Mouse (Mus musculus): Measurements from ENCODE around the gene Susd1. TPM values are rescaled to one million over a fixed set of nuclear protein-coding genes. Genes with fewer than 3 reads are reported as not detected.

Gene Susd1
- polyA plus RNA-seq, 1 experiment = 3.7 TPM

DNA sequence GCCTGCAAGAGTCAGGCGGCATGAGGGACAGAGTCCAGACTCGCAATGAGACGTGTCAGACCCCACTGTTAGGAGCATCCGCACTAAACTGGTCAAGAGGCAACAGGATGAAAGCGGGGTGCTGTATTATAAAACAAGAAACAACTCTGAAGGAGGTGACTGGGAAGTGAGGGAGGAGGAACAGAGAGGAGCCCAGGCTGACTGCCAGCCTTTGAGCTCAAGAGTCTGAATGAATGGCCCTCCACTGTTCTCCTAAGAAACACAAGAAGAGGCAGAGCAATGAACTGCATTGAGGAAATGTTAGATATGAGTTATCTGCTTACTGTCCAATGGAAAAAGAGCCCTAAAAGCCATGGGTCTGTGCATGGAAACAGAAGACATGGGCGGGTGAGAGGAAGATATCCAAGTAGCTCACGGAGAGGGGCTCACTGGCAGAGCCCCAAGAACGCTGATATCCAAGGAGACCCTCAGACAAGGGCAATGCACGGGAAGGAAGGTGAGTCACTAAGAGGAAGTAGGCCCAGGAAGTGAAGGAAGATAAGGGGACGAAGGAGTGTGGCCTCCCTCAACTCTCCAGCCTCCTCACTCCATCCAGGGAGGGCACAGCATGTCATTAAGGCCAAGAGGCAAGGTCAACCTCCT, 53.1 kb downstream of the Susd1 start:
- no peak for DNase-seq (ENCODE audit: low read depth, low spot score)
- WGBS = 81% methylated on average over 10 of the region's 10 CpGs

DNA sequence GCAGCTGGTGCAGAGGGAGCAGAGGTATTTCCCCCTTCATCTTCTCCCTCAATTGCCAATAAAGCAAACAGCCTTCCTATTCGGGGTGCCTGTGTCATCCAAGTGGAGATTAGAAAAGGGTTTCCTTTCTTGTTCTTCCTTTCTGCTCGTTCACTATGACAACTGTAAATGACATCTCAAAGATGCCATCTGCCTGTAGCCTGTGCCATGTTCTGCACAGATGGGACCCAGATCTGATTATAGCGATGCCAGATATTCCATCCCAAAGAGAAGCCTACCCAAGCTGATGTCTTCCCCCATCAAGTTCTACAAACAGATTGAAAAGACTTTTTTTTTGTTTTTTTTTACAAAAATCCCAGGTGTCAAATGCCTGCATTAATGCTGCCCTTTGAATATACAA, 54.6 kb downstream of the Susd1 start:
- 75% methylated on average over 3 of the region's 3 CpGs for WGBS
- DNase-seq (ENCODE audit: low read depth, low spot score) = no peak

GRCm38 (mm10) chr4:59382131-59382530, 56.3 kb downstream of the Susd1 start:
- WGBS = 63% methylated on average over 12 of the region's 12 CpGs
- no peak for DNase-seq (ENCODE audit: low read depth, low spot score)

DNA sequence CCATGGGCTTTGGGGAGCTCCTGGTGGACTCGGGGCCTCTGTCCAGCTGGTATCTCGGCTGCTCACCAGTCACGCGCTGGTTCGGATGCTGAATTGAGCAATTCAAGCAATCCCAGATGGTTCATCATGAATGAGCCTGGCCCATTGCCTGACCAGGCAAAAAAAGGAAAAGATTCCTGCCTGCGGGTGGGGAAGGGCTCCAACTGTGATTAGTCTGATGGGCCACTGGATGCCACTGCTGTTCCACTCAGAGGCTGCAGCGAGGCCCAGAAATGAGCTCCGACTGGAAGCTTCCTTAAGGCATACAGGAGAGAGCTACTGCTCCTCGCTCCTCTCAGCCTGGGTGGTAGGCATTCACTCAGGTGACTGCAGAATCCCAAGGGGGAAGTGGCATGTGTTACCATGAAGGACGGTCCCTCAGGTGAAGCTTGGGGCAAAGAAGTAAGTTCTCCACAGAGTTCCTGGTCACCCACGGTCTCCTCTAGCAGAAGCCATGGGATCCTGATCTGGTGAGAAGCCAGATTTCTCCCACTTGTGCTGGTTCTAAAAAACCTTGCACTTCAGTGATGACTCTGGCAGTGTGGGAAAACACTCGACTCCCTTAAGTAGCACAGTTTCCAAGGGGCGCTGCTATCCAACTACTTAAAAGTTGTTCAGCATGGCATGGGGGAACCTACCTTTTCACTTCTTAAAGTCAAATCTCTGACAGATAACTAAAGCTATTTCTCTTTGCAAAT, 57.3 kb downstream of the Susd1 start:
- WGBS = 63% methylated on average over 13 of the region's 13 CpGs
- DNase-seq (ENCODE audit: low read depth, low spot score) = no peak

DNA sequence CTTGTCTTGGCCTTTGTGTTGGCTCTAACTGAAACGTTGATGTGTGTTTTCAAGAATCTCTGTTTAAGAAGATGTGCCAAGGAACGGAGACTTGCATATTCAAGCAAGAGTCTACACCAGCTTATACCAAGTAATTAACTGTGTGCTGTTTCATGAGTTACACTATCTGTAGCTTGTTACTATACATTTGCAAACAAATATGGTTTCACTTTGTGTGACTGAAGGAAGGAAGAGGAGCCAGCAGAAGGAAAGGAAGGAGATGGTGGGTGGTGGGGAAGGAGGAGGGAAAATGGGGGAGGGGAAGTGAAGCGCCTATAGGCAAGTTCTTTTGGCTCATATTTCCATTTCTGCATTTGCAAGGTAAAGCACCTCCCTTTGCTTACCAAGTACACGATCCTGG, 58.0 kb downstream of the Susd1 start:
- WGBS = 81% methylated on average over 4 of the region's 4 CpGs

GRCm38 (mm10) chr4:59379876-59380275, 58.6 kb downstream of the Susd1 start:
- no peak for DNase-seq (ENCODE audit: low read depth, low spot score)
- 62% methylated on average over 5 of the region's 5 CpGs for WGBS

More for the DNA sequence above, 58.0 kb downstream of the Susd1 start:
- no peak for DNase-seq (ENCODE audit: low read depth, low spot score)

DNA sequence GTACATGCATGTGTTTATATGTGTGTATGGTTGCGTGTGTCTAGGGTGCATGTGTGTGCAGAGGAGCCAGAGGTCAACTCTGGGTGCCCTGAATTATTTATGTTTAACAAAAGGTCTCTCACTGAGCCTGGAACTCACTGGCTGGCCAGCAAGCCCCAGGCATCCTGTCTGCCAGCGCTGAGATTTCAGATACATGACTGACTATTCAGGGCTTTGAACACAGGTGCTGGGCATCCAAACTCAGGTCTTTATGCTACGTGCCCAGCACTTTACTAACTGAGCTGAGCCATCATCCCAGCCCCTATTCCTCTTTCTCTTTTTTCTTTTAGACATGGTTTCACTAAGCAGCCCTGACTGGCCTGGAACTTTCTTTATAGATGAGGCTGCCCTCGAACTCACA, 59.8 kb downstream of the Susd1 start:
- DNase-seq (ENCODE audit: low read depth, low spot score) = no peak
- WGBS = 88% methylated on average over 4 of the region's 4 CpGs

GRCm38 (mm10) chr4:59374271-59374938, 64.0 kb downstream of the Susd1 start:
- no peak for DNase-seq (ENCODE audit: low read depth, low spot score)
- WGBS = 76% methylated on average over 10 of the region's 10 CpGs

GRCm38 (mm10) chr4:59372546-59373157, 65.8 kb downstream of the Susd1 start:
- DNase-seq (ENCODE audit: low read depth, low spot score) = no peak
- WGBS = 38% methylated on average over 5 of the region's 5 CpGs

GRCm38 (mm10) chr4:59371910-59372309, 66.5 kb downstream of the Susd1 start:
- 92% methylated on average over 5 of the region's 5 CpGs for WGBS
- DNase-seq (ENCODE audit: low read depth, low spot score) = no peak

DNA sequence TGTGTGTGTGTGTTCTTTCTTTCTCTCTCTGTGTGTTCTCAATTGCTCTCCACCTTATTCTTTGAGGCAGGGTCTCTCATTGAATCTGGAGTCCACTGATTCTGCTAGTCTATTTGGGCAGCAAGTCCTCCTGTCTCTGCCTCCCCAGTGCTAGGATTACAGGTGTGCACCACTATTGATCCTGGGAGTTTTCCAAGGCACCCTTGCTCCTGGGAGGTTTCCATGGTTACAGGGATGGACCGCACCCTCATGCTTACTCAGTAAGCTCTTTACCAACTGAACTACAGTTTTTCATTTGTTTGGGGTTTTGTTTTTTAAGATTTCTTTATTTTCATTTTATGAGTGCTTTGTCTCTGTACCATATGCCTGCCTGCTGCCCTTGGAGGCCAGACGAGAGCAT, 68.5 kb downstream of the Susd1 start:
- WGBS = 88% methylated on average over 2 of the region's 2 CpGs
- DNase-seq (ENCODE audit: low read depth, low spot score) = no peak

- 86% methylated on average over 9 of the region's 9 CpGs for WGBS
- DNase-seq (ENCODE audit: low read depth, low spot score) = no peak
These were observed 70.3 kb downstream of the Susd1 start for GRCm38 (mm10) chr4:59368118-59368517.

DNA sequence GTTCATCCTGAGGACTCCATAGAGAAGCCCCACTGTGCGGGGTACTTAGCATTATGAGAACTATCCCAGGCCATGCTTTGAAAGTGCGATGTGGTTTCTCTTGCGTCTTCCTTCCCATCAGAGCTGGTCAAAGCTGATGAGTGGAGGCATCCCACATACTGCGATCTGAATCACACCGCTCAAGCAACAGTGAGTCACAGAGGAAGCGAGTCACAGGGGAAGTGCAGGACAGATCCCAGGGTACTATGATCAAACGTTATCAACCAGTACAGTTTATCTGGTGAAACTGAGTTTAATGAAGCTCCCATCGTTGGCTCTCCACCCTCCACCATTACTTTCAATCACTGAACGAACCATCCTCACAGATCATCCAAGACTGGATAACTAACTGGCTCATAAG, 72.2 kb downstream of the Susd1 start:
- no peak for DNase-seq (ENCODE audit: low read depth, low spot score)
- WGBS = 82% methylated on average over 9 of the region's 9 CpGs

DNA sequence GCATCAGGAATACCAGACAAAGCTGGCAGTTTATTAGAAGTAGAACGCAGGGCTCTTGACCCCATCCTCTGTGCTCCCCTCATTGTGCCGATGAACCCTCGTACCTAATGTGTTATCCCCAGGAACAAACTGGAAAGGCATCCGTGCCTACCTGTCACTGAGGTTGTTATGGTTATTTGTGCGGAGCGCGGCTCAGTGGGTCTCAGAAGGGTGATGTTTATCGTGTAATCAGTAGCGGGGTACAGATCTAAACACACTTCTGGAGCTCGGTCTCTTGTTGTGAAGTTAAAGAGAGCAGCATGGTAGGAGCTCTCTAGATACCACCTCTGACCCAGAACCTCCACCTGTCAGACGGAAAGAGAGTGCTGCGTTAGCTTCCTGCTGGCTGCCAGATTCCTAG, 72.9 kb downstream of the Susd1 start:
- WGBS = 93% methylated on average over 12 of the region's 12 CpGs

GRCm38 (mm10) chr4:59364229-59365173, 73.9 kb downstream of the Susd1 start:
- 54% methylated on average over 10 of the region's 10 CpGs for WGBS

More for the DNA sequence above, 72.9 kb downstream of the Susd1 start:
- DNase-seq (ENCODE audit: low read depth, low spot score) = no peak

GRCm38 (mm10) chr4:59363041-59363440, 75.4 kb downstream of the Susd1 start:
- WGBS = 26% methylated on average over 9 of the region's 9 CpGs
- no peak for DNase-seq (ENCODE audit: low read depth, low spot score)

More at GRCm38 (mm10) chr4:59364229-59365173, 73.9 kb downstream of the Susd1 start:
- no peak for DNase-seq (ENCODE audit: low read depth, low spot score)

DNA sequence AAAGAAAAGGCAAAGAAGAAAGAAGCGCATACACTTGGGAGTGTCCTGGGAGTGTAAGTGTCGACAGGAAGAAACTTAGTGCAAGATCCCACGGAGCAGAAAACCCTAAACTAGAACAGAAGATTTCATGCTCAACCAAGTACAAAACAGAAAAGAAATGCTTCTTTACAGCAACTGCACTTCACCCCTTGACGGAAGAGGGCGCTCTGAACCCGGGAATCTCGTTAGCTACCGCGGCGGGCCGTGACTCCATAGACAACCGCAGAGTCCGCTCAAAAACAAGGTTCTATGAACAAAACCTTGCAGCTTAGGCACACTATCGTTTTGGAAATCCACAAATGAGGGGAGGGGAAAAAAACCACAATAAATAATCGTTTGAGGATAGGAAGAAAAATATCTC, 77.7 kb downstream of the Susd1 start:
- no peak for DNase-seq (ENCODE audit: low read depth, low spot score)
- 4% methylated on average over 15 of the region's 15 CpGs for WGBS

DNA sequence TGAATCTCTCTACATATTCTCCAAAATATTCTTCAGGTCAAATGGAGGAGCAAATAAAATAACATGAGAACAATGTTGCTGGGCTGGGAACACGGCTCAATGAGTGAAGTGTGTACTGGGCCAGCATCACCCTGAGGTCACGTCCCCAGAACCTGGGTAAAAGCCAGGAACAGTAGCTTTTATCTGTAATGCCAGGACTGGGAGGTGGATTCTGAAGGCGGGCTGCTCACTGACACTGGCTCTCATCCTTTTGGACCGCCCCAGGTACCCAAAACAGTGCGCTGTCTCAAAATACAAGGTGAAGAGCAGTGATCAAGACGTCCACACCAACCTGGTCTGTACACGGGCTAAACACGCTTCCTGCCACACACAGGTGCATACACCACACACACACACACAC, 78.5 kb downstream of the Susd1 start:
- no peak for DNase-seq (ENCODE audit: low read depth, low spot score)
- WGBS = 81% methylated on average over 8 of the region's 8 CpGs

- WGBS = 68% methylated on average over 10 of the region's 10 CpGs
- DNase-seq (ENCODE audit: low read depth, low spot score) = no peak
These were observed 79.5 kb downstream of the Susd1 start for GRCm38 (mm10) chr4:59358960-59359359.
